Mouse (Mus musculus) G1E (cell line): ENCODE measurements at regions not wholly inside any gene's neighbourhood (a gene's known extent, or its start where the extent isn't known, plus 50 kb on each side); places are given as distances from the start of the nearest gene placed in this dataset.

ENCODE experiments used
- CTCF ChIP-seq: IDR thresholded peaks from 2 replicates; pipeline ENCODE4 v1.5.1; 2012; ENCODE audit warnings: low read depth, low read length, inconsistent platforms, mixed read lengths
- GATA1 ChIP-seq: IDR thresholded peaks from 2 replicates; pipeline ENCODE4 v1.6.1; 2012; ENCODE audit warnings: borderline replicate concordance, low read length, inconsistent platforms, mixed read lengths

DNA sequence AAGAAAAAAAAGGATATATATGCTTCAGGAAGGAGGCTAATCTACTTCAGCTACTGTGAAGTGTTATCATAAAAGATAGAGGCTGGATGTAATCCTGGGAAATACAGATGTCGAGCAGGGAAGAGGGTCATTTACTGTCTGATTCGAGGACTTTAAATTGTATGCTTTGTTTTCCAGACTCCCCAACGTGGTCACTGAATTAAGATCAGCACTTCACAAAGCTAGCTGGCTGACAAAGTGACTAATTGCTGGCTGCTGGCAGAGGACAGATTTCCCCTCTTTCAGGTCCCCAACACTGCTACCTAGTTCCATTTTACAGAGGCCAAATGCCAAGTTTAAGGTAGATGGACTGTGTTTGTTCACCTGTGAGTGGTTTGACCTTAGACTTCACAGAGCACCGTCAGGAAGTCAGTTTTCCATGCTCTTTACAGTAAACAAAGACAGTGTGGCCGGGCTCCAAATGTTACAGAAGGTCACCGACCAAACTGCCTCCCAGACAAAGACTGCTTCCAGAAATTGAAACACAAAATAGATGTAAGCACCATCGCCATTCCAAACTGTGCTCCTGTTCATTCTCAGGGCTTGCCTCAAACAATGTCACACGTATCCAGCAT is 167.2 kb downstream of the Gm11361 start:
- TF ChIP-seq GATA1 = no peak
- TF ChIP-seq CTCF = no peak
